Mouse (Mus musculus) liver, embryonic 14.5 days (tissue): ENCODE data around the gene Dip2a.

Source experiments
- CTCF ChIP-seq: IDR thresholded peaks from 2 replicates; pipeline ENCODE4 v1.5.1; 2016; ENCODE audit warnings: antibody characterized with exemption, low read depth, control low read depth
- EP300 ChIP-seq: IDR thresholded peaks from 2 replicates; pipeline ENCODE4 v1.6.1; 2016; ENCODE audit warnings: antibody characterized with exemption, low read depth

GRCm38 (mm10) chr10:76354974-76355373 is 9.9 kb upstream of the Dip2a start:
- TF ChIP-seq EP300 = no peak
- TF ChIP-seq CTCF = no peak
